Mouse (Mus musculus): ENCODE measurements around the gene Ppara.

GRCm38 (mm10) chr15:85719017-85719416 lies 15.8 kb upstream of the Ppara start:
- no peak for TF ChIP-seq CTCF (IDR thresholded peaks at IDR 0.05; ENCODE audit: control insufficient read depth, insufficient read depth, low read length)
- TF ChIP-seq POLR2A (IDR thresholded peaks at IDR 0.05; ENCODE audit: borderline replicate concordance, control insufficient read depth, low read depth, low read length), result no peak

Data from bone marrow, adult 2 months (tissue).